ENCODE assay signal across 32 mouse cellular contexts in the genomic region with DNA sequence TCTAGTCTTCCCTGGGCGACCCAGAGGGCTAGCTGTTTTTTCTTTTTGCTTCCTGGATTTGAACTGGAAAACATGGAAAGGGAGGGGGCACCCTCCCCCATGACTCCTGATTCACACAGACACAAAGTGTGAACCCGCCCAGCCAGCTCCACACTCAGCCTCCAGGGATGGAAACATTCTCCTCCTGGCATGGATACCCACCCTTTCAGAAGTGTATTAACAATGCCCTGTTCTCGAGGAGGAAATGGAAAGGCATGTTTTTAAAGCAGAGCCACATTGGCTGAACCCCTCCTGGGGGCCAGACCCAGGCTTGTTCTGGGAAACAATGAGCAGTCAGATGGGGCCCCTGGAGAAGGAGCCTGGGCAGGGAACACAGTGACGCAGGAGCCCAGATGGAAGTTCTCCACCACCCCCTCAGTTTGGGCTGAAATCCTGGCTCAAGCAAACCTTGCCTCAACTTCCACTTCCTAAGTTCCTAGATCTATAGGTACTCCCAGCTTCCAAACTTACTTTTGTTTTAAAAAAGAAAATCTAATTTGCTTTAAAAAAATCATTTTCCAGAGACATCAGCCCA. TPM values are rescaled to one million over a fixed set of nuclear protein-coding genes. Genes with fewer than 3 reads are reported as not detected.
DNase-seq lines count a peak whose midpoint lies in the region; ATAC-seq and TF ChIP-seq lines count a peak whose summit lies in the region.
"Had no signal": no experiment of that assay in that cellular context is flagged by ENCODE, and none has a peak within 500 bp of the region (broad histone marks: within the 10 kb centered on the region; RNA-seq: fewer than 3 reads in every experiment).

No protein-coding gene starts in this region.

- no peak overlapping the region for H3K4me2 ChIP-seq in heart, embryonic 12.5 days
- H3K4me2 ChIP-seq: embryonic facial prominence, embryonic 15.5 days; forebrain, embryonic 13.5 days; heart, embryonic 11.5 days; hindbrain, embryonic 13.5 days; midbrain, embryonic 13.5 days; stomach, embryonic 15.5 days had no signal

- no peak for TF ChIP-seq CTCF in layer of hippocampus, adult 2 months (conservative IDR thresholded peaks at IDR 0.05)

- peaks cover 9% of the 10 kb centered on the region for H3K9me3 ChIP-seq in heart, embryonic 12.5 days (replicated peaks)
- H3K9me3 ChIP-seq: embryonic facial prominence, embryonic 15.5 days; stomach, embryonic 15.5 days had no signal

- 0 out of 2 replicates have a peak, but pooled peaks cover under 1% of the 10 kb centered on the region for H3K27me3 ChIP-seq in heart, embryonic 12.5 days (replicated peaks)
- H3K27me3 ChIP-seq: CH12.LX; embryonic facial prominence, embryonic 15.5 days; forebrain, embryonic 13.5 days; hindbrain, embryonic 13.5 days; midbrain, embryonic 13.5 days; stomach, embryonic 15.5 days had no signal

- peak; percentile 39 for DNase-seq in cerebellum, adult 11-12 months
- no peak for DNase-seq in cerebellum, postnatal 36 days
- peak; percentile 90 for DNase-seq in heart, adult 11 months
- peak in 1 of 2 experiments; percentile 48 for DNase-seq in layer of hippocampus, adult 2 months (ENCODE audit: low spot score in 2 of 2)
- no peak for DNase-seq in layer of hippocampus, adult 8-10 months (ENCODE audit: low spot score in 2 of 2)
- peak; percentile 59 for DNase-seq in brain, adult 2 months (ENCODE audit: low read depth, low spot score)
- DNase-seq in kidney, postnatal 25 days = no peak
- DNase-seq: adrenal gland, adult 2 months; adrenal gland, postnatal 36 days; cerebellum, adult 11 months; gastrocnemius, postnatal 25 days; heart, adult 18-20 months; heart, postnatal 10 days; kidney, adult 9 months; kidney, postnatal 14 days; left cerebral cortex, postnatal 4 days; liver; lung, adult 2 months; lung, postnatal 10 days; right cerebral cortex, postnatal 25 days had no signal

- no peaks in the 10 kb centered on the region for H3K4me1 ChIP-seq in heart, embryonic 12.5 days (replicated peaks)
- H3K4me1 ChIP-seq: midbrain, embryonic 13.5 days; stomach, embryonic 15.5 days had no signal

- no peaks in the 10 kb centered on the region for H3K36me3 ChIP-seq in heart, embryonic 12.5 days
- H3K36me3 ChIP-seq: embryonic facial prominence, embryonic 15.5 days; midbrain, embryonic 13.5 days; stomach, embryonic 15.5 days had no signal

- WGBS in heart, embryonic 12.5 days = 61% methylated on average over 4 of the region's 4 CpGs

- H3K4me3 ChIP-seq in heart, embryonic 12.5 days = no peak overlapping the region
- H3K4me3 ChIP-seq in layer of hippocampus, adult 2 months = no peak overlapping the region
- H3K4me3 ChIP-seq: embryonic facial prominence, embryonic 15.5 days; forebrain, embryonic 13.5 days; hindbrain, embryonic 13.5 days; midbrain, embryonic 13.5 days; stomach, embryonic 15.5 days had no signal

- ATAC-seq in heart, embryonic 12.5 days (ENCODE audit: insufficient number of reproducible peaks, low FRiP score) = no peak
- ATAC-seq: activated CD4-positive, CD25-positive, alpha-beta regulatory T cell, adult 4 months; forebrain, embryonic 13.5 days; intestine, postnatal 0 days; midbrain, embryonic 13.5 days had no signal

- H3K27ac ChIP-seq in heart, embryonic 12.5 days (ENCODE audit: poor library complexity, severe bottlenecking) = no peak overlapping the region
- H3K27ac ChIP-seq in layer of hippocampus, adult 2 months = 0 out of 2 replicates have a peak overlapping the region, but pooled peaks have one; percentile 18
- H3K27ac ChIP-seq: embryonic facial prominence, embryonic 15.5 days; forebrain, embryonic 13.5 days; hindbrain, embryonic 13.5 days; liver, embryonic 14.5 days; macrophage; midbrain, embryonic 13.5 days; stomach, embryonic 15.5 days had no signal

- no peak overlapping the region for H3K9ac ChIP-seq in heart, embryonic 12.5 days
- H3K9ac ChIP-seq: embryonic facial prominence, embryonic 15.5 days; forebrain, embryonic 13.5 days; hindbrain, embryonic 13.5 days; liver, embryonic 14.5 days; midbrain, embryonic 13.5 days; stomach, embryonic 15.5 days had no signal

RNA-seq across cellular contexts. Expression of a gene that starts 39.9 kb away (rescaled TPM):
- 4.4 and 6.2 TPM in 2 replicates for polyA plus RNA-seq in heart, embryonic 12.5 days (2016; fragmentation: Nextera tagmentation; extraction: Ambion mirVana)
- total RNA-seq in layer of hippocampus, adult 2 months (2021) = 10 to 100 TPM; 20.1 to 22.2 TPM
- 10 to 100 TPM; 15.1 to 27.4 (median 19.9) TPM for total RNA-seq in layer of hippocampus, adult 8-10 months (2022)

Comparison
In these comparisons a context has a peak if more than half of its experiments do, and no peak if none do; other contexts are left out.
1. DNase-seq: peak in cerebellum, adult 11-12 months (single experiment), heart, adult 11 months (single experiment) and brain, adult 2 months (single experiment); none in cerebellum, postnatal 36 days (0 of 2), layer of hippocampus, adult 8-10 months (0 of 2) and kidney, postnatal 25 days (0 of 2).